Mouse (Mus musculus) G1E (cell line): ENCODE results near the gene Cog3.

Experiments
- CTCF ChIP-seq: IDR thresholded peaks from 2 replicates; pipeline ENCODE4 v1.5.1; 2012; ENCODE audit warnings: low read depth, low read length, inconsistent platforms, mixed read lengths
- GATA1 ChIP-seq: IDR thresholded peaks from 2 replicates; pipeline ENCODE4 v1.6.1; 2012; ENCODE audit warnings: borderline replicate concordance, low read length, inconsistent platforms, mixed read lengths
- TAL1 ChIP-seq: conservative IDR thresholded peaks from 2 replicates; pipeline ENCODE4 v1.6.1; 2012; ENCODE audit warnings: low read depth, low read length, inconsistent platforms, mixed read lengths

GRCm38 (mm10) chr14:75753991-75754817 lies at the start of gene Cog3:
- TF ChIP-seq CTCF, result no peak
- no peak for TF ChIP-seq GATA1
- no peak for TF ChIP-seq TAL1
